Mouse (Mus musculus) Patski (cell line): ENCODE data around the gene Adh1. TPM values are rescaled to one million over a fixed set of nuclear protein-coding genes. Genes with fewer than 3 reads are reported as not detected.

ENCODE experiments used
- ATAC-seq: fragments of 100-300 bp; one replicate; pipeline ENCODE4 v1.8.0; 2021
- CTCF ChIA-PET: fragments of 350-600 bp; sonication (Branson Sonifier 250); formaldehyde crosslinking; loops from one replicate; lab custom pipeline; 2022; ENCODE audit warnings: inconsistent platforms; lab: Charles Lee
- POLR2A ChIA-PET: fragments of 350-600 bp; sonication (Branson Sonifier 250); formaldehyde crosslinking; loops from one replicate; lab custom pipeline; 2022; ENCODE audit warnings: antibody characterized with exemption, inconsistent platforms; lab: Charles Lee
- DNase-seq: peaks from one replicate; pipeline ENCODE4 v3.0.0-alpha.2; 2011; ENCODE audit warnings: low read depth, low spot score
- H3K27me3 ChIP-seq: fragments of 371-371 bp; one replicate; pipeline ENCODE4 v1.5.1; 2021
- CTCF ChIP-seq: fragments of 100-300 bp; IDR thresholded peaks from one replicate; pipeline ENCODE4 v1.5.1; 2021
- in situ Hi-C: fragments of 300-500 bp; cut with MboI; formaldehyde crosslinking; loops from 3 replicates; pipeline ENCODE4 v1.11.1; 2018; ENCODE audit warnings: low pct_unique_long_range_greater_than_20kb, mixed read lengths
- polyA plus RNA-seq: library from polyadenylated mRNA; unstranded; gene quantifications from one replicate; pipeline ENCODE4 v1.2.3, GENCODE M21; 2021

Gene Adh1
- polyA plus RNA-seq, 1 experiment from 2014 or later = 1.1 TPM

GRCm38 (mm10) chr3:138271297-138271696 lies 10.5 kb downstream of the Adh1 start:
- ATAC-seq (no peak), DNase-seq (no peak)
- TF ChIP-seq CTCF = no peak
- ChIA-PET CTCF (interaction anchor here (0.6 to 5.1 kb wide), 5 partner anchors 9 to 134 kb away, joined by 3 to 21 read pairs (median 6); partner anchors contain the start of gene Adh1), POLR2A (interaction anchor here (0.8 to 2.5 kb wide), 2 partner anchors 19 to 23 kb away, joined by 3 to 7 read pairs; no protein-coding TSS in a partner anchor)
- in situ Hi-C loops = no loop called here
- no peaks in the 10 kb centered on the region for H3K27me3 ChIP-seq

GRCm38 (mm10) chr3:138273080-138273479 lies 12.3 kb downstream of the Adh1 start:
- CTCF ChIA-PET = interaction anchor here (1.2 to 5.1 kb wide), 10 partner anchors 8 to 75 kb away, joined by 3 to 21 read pairs (median 4); partner anchors contain the start of gene Adh1
- no peaks in the 10 kb centered on the region for H3K27me3 ChIP-seq
- POLR2A ChIA-PET = interaction anchor here (1.3 to 2.6 kb wide), 2 partner anchors 17 to 27 kb away, joined by 4 to 6 read pairs; no protein-coding TSS in a partner anchor
- in situ Hi-C loops = no loop called here
- peak; percentile 95 for ATAC-seq
- DNase-seq = peak; percentile 92
- TF ChIP-seq CTCF = no peak

DNA sequence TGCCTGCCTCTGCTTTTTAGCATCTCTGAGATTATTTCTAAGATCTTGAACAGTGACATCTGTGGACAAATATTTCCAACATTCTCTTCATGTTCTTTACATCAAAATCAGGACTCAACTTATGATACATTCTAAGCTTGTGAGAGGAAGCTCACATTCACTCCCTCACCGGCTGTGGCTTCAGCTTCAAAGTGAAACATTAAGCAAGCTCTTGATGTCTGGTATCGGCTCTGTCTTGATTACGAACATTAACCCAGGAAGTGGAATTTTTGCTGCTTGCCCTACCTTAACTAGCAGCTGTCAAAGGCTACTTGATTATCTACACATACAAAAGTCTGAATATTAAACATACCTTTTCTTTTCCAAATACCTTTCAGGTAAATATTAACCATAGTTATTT lies 14.3 kb downstream of the Adh1 start:
- ChIA-PET CTCF (interaction anchor here (0.7 to 1.8 kb wide), 4 partner anchors 24 to 145 kb away, joined by 3 to 4 read pairs (median 3); no protein-coding TSS in a partner anchor), POLR2A (interaction anchor here (2.6 kb wide), 1 partner anchor 15 kb away, joined by 6 read pairs; no protein-coding TSS in a partner anchor)

GRCm38 (mm10) chr3:138282556-138282955 lies 21.8 kb downstream of the Adh1 start:
- DNase-seq (no peak), ATAC-seq (no peak)
- POLR2A ChIA-PET = no interaction called here
- H3K27me3 ChIP-seq = no peaks in the 10 kb centered on the region
- TF ChIP-seq CTCF = no peak
- in situ Hi-C loops = no loop called here
- CTCF ChIA-PET = interaction anchor here (1.0 to 1.4 kb wide), 3 partner anchors 31 to 85 kb away, joined by 3 to 4 read pairs (median 3); no protein-coding TSS in a partner anchor

More for the DNA sequence above, 14.3 kb downstream of the Adh1 start:
- ATAC-seq = no peak
- no peaks in the 10 kb centered on the region for H3K27me3 ChIP-seq
- in situ Hi-C loops = no loop called here
- DNase-seq = no peak
- no peak for TF ChIP-seq CTCF

GRCm38 (mm10) chr3:138283831-138284230 lies 23.0 kb downstream of the Adh1 start:
- no peaks in the 10 kb centered on the region for H3K27me3 ChIP-seq
- in situ Hi-C loops = no loop called here
- CTCF ChIA-PET = no interaction called here
- ATAC-seq (no peak), DNase-seq (no peak)
- TF ChIP-seq CTCF = no peak
- POLR2A ChIA-PET = interaction anchor here (1.5 kb wide), 1 partner anchor 9 kb away, joined by 3 read pairs; no protein-coding TSS in a partner anchor

DNA sequence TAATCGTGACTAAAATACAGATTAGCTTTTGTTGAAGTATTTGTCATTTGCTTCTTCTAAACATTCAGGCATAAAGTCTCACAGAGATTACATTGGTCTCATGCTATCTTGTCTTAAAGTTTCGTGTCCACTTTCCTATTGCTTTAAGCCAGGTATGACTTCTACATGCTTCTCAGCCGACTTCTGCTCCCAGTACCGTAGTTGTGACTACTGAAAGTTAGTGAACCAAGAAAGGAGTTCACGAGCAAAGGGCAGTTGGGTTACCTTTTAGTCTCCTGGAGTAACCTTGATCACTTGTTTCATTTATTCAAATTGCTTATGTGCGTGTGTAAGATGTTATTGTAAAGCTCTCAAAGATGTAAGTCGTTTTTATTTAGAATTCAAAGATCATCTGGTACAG lies 25.2 kb downstream of the Adh1 start:
- DNase-seq = no peak
- ChIA-PET CTCF (interaction anchor here (1.0 to 1.3 kb wide), 3 partner anchors 17 to 46 kb away, joined by 3 to 4 read pairs (median 3); no protein-coding TSS in a partner anchor), POLR2A (interaction anchor here (0.7 to 1.0 kb wide), 2 partner anchors 29 to 1855 kb away, joined by 3 read pairs; no protein-coding TSS in a partner anchor)
- in situ Hi-C loops = loop anchor here (5.0 kb wide), 1 partner anchor 106 kb away; no protein-coding TSS in a partner anchor
- TF ChIP-seq CTCF = no peak
- H3K27me3 ChIP-seq = no peaks in the 10 kb centered on the region
- ATAC-seq = no peak

GRCm38 (mm10) chr3:138287686-138288085 lies 26.9 kb downstream of the Adh1 start:
- no peak for TF ChIP-seq CTCF
- H3K27me3 ChIP-seq = no peaks in the 10 kb centered on the region
- DNase-seq (no peak), ATAC-seq (no peak)
- ChIA-PET CTCF (interaction anchor here (1.5 kb wide), 2 partner anchors 29 to 56 kb away, joined by 3 read pairs; no protein-coding TSS in a partner anchor), POLR2A (no interaction called here)
- in situ Hi-C loops = loop anchor here (5.0 kb wide), 1 partner anchor 105 kb away; no protein-coding TSS in a partner anchor

GRCm38 (mm10) chr3:138290672-138291071 lies 29.9 kb downstream of the Adh1 start:
- no peaks in the 10 kb centered on the region for H3K27me3 ChIP-seq
- POLR2A ChIA-PET = interaction anchor here (0.7 to 1.7 kb wide), 2 partner anchors 16 to 470 kb away, joined by 4 to 6 read pairs; no protein-coding TSS in a partner anchor
- no peak for TF ChIP-seq CTCF
- ATAC-seq = peak; percentile 78
- CTCF ChIA-PET = interaction anchor here (1.1 to 2.3 kb wide), 5 partner anchors 9 to 93 kb away, joined by 3 to 12 read pairs (median 6); no protein-coding TSS in a partner anchor
- in situ Hi-C loops = no loop called here
- DNase-seq = peak; percentile 67

- ChIA-PET POLR2A (no interaction called here), CTCF (interaction anchor here (1.1 to 2.3 kb wide), 5 partner anchors 10 to 94 kb away, joined by 3 to 12 read pairs (median 6); no protein-coding TSS in a partner anchor)
- peak; percentile 95 for DNase-seq
- peak; percentile 84 for ATAC-seq
- H3K27me3 ChIP-seq = no peaks in the 10 kb centered on the region
- no peak for TF ChIP-seq CTCF
- in situ Hi-C loops = no loop called here
Observed at GRCm38 (mm10) chr3:138291529-138292117, 30.8 kb downstream of the Adh1 start.

GRCm38 (mm10) chr3:138293298-138293895 lies 32.6 kb downstream of the Adh1 start:
- POLR2A ChIA-PET = interaction anchor here (0.9 to 1.2 kb wide), 2 partner anchors 9 kb away, joined by 3 to 4 read pairs; no protein-coding TSS in a partner anchor
- ATAC-seq = no peak
- in situ Hi-C loops = no loop called here
- CTCF ChIA-PET = interaction anchor here (1.1 to 1.6 kb wide), 5 partner anchors 21 to 139 kb away, joined by 3 to 7 read pairs (median 4); no protein-coding TSS in a partner anchor
- no peak for DNase-seq
- no peaks in the 10 kb centered on the region for H3K27me3 ChIP-seq
- no peak for TF ChIP-seq CTCF
